Mouse (Mus musculus) liver, embryonic 14.5 days (tissue): ENCODE data around the gene Pik3r1. TPM values are rescaled to one million over a fixed set of nuclear protein-coding genes. Genes with fewer than 3 reads are reported as not detected.

Experiments
- ATAC-seq: fragments of 200-750 bp; cut with Nextera tagmentation; 2 replicates; pipeline ENCODE4 v1.8.0; 2017; ENCODE audit warnings: moderate number of reproducible peaks, mild to moderate bottlenecking, moderate library complexity; ENCODE audit not compliant: insufficient read depth
- DNase-seq, 3 experiments: peaks; one replicate each; pipeline ENCODE4 v3.0.0-alpha.2; 2012 to 2013; ENCODE audit warnings: low read depth in 3 of 3, low spot score in 3 of 3
- H3K27ac ChIP-seq: fragments of 300-500 bp; sonication (generic); 2 replicates; pipeline ENCODE4 v1.5.1; 2014; ENCODE audit warnings: moderate library complexity, mild to moderate bottlenecking, control low read depth, inconsistent platforms
- H3K27me3 ChIP-seq: fragments of 300-500 bp; sonication (generic); 2 replicates; pipeline ENCODE4 v1.6.1; 2014; ENCODE audit warnings: mild to moderate bottlenecking, low read length, moderate library complexity; ENCODE audit not compliant: control insufficient read depth, insufficient read depth
- H3K36me3 ChIP-seq: fragments of 300-500 bp; sonication (generic); replicated peaks from 2 replicates; pipeline ENCODE4 v1.6.1; 2014; ENCODE audit warnings: low read depth; ENCODE audit not compliant: control insufficient read depth, insufficient read depth
- H3K4me1 ChIP-seq, 2 experiments: fragments of 200-500 bp in 1 of 2; fragments of 300-500 bp in 1 of 2; sonication (generic) in 1 of 2; replicated peaks; 2 replicates each; pipeline ENCODE4 v1.6.1; 2012 to 2014; ENCODE audit warnings: antibody characterized with exemption in 1 of 2, inconsistent platforms in 1 of 2, low read length in 1 of 2; ENCODE audit not compliant: control insufficient read depth in 2 of 2, insufficient read depth in 2 of 2
- H3K4me2 ChIP-seq: fragments of 300-500 bp; sonication (generic); 2 replicates; pipeline ENCODE4 v1.6.1; 2014; ENCODE audit warnings: low read depth, mild to moderate bottlenecking, control low read depth, moderate library complexity
- H3K4me3 ChIP-seq, 2 experiments: fragments of 200-500 bp in 1 of 2; fragments of 300-500 bp in 1 of 2; sonication (generic) in 1 of 2; 2 replicates each; pipeline ENCODE4 v1.5.1; 2012 to 2014; ENCODE audit warnings: low read depth in 2 of 2, low read length in 2 of 2, mild to moderate bottlenecking in 2 of 2, control low read depth in 1 of 2, inconsistent platforms in 1 of 2, moderate library complexity in 1 of 2; ENCODE audit not compliant: insufficient read depth in 1 of 2
- H3K9ac ChIP-seq: fragments of 300-500 bp; sonication (generic); replicated peaks from 2 replicates; pipeline ENCODE4 v1.6.1; 2014; ENCODE audit warnings: mild to moderate bottlenecking, control low read depth, moderate library complexity
- H3K9me3 ChIP-seq: fragments of 300-500 bp; sonication (generic); 2 replicates; pipeline ENCODE4 v1.6.1; 2016; ENCODE audit warnings: low read length, mixed read lengths; ENCODE audit not compliant: control insufficient read depth
- CTCF ChIP-seq: IDR thresholded peaks from 2 replicates; pipeline ENCODE4 v1.5.1; 2016; ENCODE audit warnings: antibody characterized with exemption, low read depth, control low read depth
- EP300 ChIP-seq: IDR thresholded peaks from 2 replicates; pipeline ENCODE4 v1.6.1; 2016; ENCODE audit warnings: antibody characterized with exemption, low read depth
- WGBS: fragments of 180-500 bp; shearing (Covaris S2); extraction: QIAGEN DNeasy Blood & Tissue Kit; methylation state at CpG from one replicate; pipeline ENCODE4 v1.1.7; 2014; ENCODE audit not compliant: insufficient replicate concordance; 5-methylcytosine and 5-hydroxymethylcytosine counted together
- polyA plus RNA-seq, 2 experiments: library from polyadenylated mRNA; depleted of rRNA in 1 of 2; stranded (reverse) in 1 of 2; unstranded in 1 of 2; fragments of >200 nt; fragmentation: Nextera tagmentation in 1 of 2; extraction: Ambion mirVana in 1 of 2; gene quantifications; 2 replicates each; pipeline versions ENCODE4 v1.2.1 to v1.2.3; 2012 to 2014

Pik3r1 gene
- polyA plus RNA-seq, 2 experiments: 10.3 to 23.7 TPM

- H3K4me2 ChIP-seq: peak overlapping the region; percentile 36
- 64% methylated on average over 5 of the region's 5 CpGs for WGBS
- no peaks in the 10 kb centered on the region for H3K9me3 ChIP-seq
- DNase-seq (no peak), ATAC-seq (no peak)
- TF ChIP-seq CTCF (peak; percentile 42), EP300 (no peak)
- H3K27ac ChIP-seq: no peak overlapping the region
- no peaks in the 10 kb centered on the region for H3K27me3 ChIP-seq
- no peaks in the 10 kb centered on the region for H3K36me3 ChIP-seq
- peaks cover 54 to 56% of the 10 kb centered on the region in 2 experiments for H3K4me1 ChIP-seq
- no peak overlapping the region for H3K9ac ChIP-seq
- no peak overlapping the region for H3K4me3 ChIP-seq
Observed at GRCm38 (mm10) chr13:101763149-101763548, 4.9 kb downstream of the Pik3r1 start.

GRCm38 (mm10) chr13:101761617-101762016 is 6.4 kb downstream of the Pik3r1 start:
- Histone ChIP-seq H3K27me3 (no peaks in the 10 kb centered on the region), H3K36me3 (peaks cover 3% of the 10 kb centered on the region), H3K27ac (peak overlapping the region; percentile 25; the same call in 1 of the 2 replicates), H3K9ac (peak overlapping the region; percentile 12; the same call in 1 of the 2 replicates), H3K4me2 (peak overlapping the region; percentile 63), H3K9me3 (no peaks in the 10 kb centered on the region), H3K4me3 (no peak overlapping the region), H3K4me1 (peaks cover 52 to 60% of the 10 kb centered on the region in 2 experiments)
- ATAC-seq (peak; percentile 23; the same call in 1 of the 2 replicates), DNase-seq (no peak)
- WGBS: 35% methylated on average over 5 of the region's 5 CpGs
- TF ChIP-seq CTCF (no peak), EP300 (no peak)

DNA sequence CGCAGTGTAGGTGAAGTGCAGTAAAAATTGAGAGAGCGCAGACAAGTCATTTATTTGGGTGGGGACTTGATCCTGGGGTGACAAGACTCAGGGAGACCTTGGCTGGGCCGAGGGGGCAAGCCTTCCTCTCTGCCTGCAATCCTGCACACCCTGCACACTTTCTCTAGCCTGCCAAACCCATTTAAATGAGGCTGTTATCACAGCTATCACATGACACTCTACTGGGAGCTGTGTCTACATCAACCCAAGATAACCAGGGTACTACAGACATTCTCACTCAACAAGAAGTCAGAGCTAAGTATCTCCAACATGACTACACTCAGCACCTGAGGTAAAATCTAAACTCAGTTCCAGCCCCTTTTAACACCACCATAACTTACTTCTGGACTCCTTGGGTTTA is 7.1 kb downstream of the Pik3r1 start:
- Histone ChIP-seq H3K36me3 (peaks cover 8% of the 10 kb centered on the region), H3K27ac (peak overlapping the region; percentile 25; the same call in 1 of the 2 replicates), H3K27me3 (no peaks in the 10 kb centered on the region), H3K4me3 (no peak overlapping the region), H3K4me2 (peak overlapping the region; percentile 63), H3K9ac (no peak overlapping the region), H3K4me1 (peaks cover 46 to 57% of the 10 kb centered on the region in 2 experiments), H3K9me3 (no peaks in the 10 kb centered on the region)
- TF ChIP-seq EP300 (peak; percentile 65), CTCF (no peak)
- ATAC-seq (peak; percentile 85), DNase-seq (no peak)
- 31% methylated on average over 3 of the region's 3 CpGs for WGBS

- H3K36me3 ChIP-seq: peaks cover 8% of the 10 kb centered on the region
Observed at GRCm38 (mm10) chr13:101760001-101760687, 7.9 kb downstream of the Pik3r1 start.

GRCm38 (mm10) chr13:101759281-101759871 is 8.6 kb downstream of the Pik3r1 start:
- no peak overlapping the region for H3K9ac ChIP-seq
- TF ChIP-seq CTCF: no peak
- no peak for TF ChIP-seq EP300
- H3K27me3 ChIP-seq: no peaks in the 10 kb centered on the region
- H3K4me1 ChIP-seq: peaks cover 34 to 48% of the 10 kb centered on the region in 2 experiments
- H3K4me3 ChIP-seq: no peak overlapping the region
- WGBS: 15% methylated on average over 3 of the region's 3 CpGs
- peaks cover 8% of the 10 kb centered on the region for H3K36me3 ChIP-seq
- H3K9me3 ChIP-seq: no peaks in the 10 kb centered on the region
- H3K27ac ChIP-seq: no peak overlapping the region
- no peak overlapping the region for H3K4me2 ChIP-seq
- no peak for ATAC-seq
- no peak for DNase-seq

More at GRCm38 (mm10) chr13:101760001-101760687, 7.9 kb downstream of the Pik3r1 start:
- Histone ChIP-seq H3K9me3 (no peaks in the 10 kb centered on the region), H3K4me1 (peaks cover 38 to 51% of the 10 kb centered on the region in 2 experiments), H3K9ac (no peak overlapping the region), H3K4me2 (peak overlapping the region; percentile 63), H3K27ac (no peak overlapping the region), H3K27me3 (no peaks in the 10 kb centered on the region), H3K4me3 (no peak overlapping the region)
- no peak for ATAC-seq
- DNase-seq: no peak
- TF ChIP-seq CTCF: no peak
- no peak for TF ChIP-seq EP300
- 27% methylated on average over 8 of the region's 8 CpGs for WGBS
